8 mouse cellular contexts compared by ENCODE assay signal in genomic region chr10:127380767-127381742, GRCm38 (mm10). TPM values are rescaled to one million over a fixed set of nuclear protein-coding genes. Genes with fewer than 3 reads are reported as not detected.
DNase-seq lines count a peak whose midpoint lies in the region; ATAC-seq and TF ChIP-seq lines count a peak whose summit lies in the region.

No protein-coding gene starts in this region.

- no peak for TF ChIP-seq EP300 in MEL (IDR thresholded peaks at IDR 0.05; ENCODE audit: low read depth in 1 of 2, low read length in 2 of 2)

- H3K9me3 ChIP-seq in MEL (replicated peaks; ENCODE audit: insufficient read depth, low read length), result no peaks in the 10 kb centered on the region
- H3K9me3 ChIP-seq in forebrain, embryonic 14.5 days (replicated peaks; ENCODE audit: control insufficient read depth, low read length), result no peaks in the 10 kb centered on the region
- H3K9me3 ChIP-seq in hindbrain, embryonic 11.5 days (ENCODE audit: control insufficient read depth, low read length), result no peaks in the 10 kb centered on the region

- no peak for TF ChIP-seq POLR2A in MEL (IDR thresholded peaks at IDR 0.05; ENCODE audit: control insufficient read depth in 1 of 2, insufficient read depth in 1 of 2, low read depth in 1 of 2, low read length in 2 of 2, poor library complexity in 1 of 2)

- TF ChIP-seq CTCF in MEL (IDR thresholded peaks at IDR 0.05 in 2 of 3, conservative IDR thresholded peaks at IDR 0.05 in 1 of 3; ENCODE audit: control insufficient read depth in 1 of 3, insufficient read depth in 1 of 3, low read depth in 2 of 3, low read length in 3 of 3, poor library complexity in 1 of 3, severe bottlenecking in 1 of 3), result 0 out of 6 replicates have a peak, but pooled peaks of 1 of the 3 experiments have one; percentile 4

- peak; percentile 73 for ATAC-seq in forebrain, embryonic 14.5 days
- ATAC-seq in hindbrain, embryonic 11.5 days (ENCODE audit: low FRiP score), result peak; percentile 69

- no peaks in the 10 kb centered on the region for H3K27me3 ChIP-seq in MEL (ENCODE audit: control insufficient read depth in 1 of 2, insufficient read depth in 2 of 2, low read length in 2 of 2)
- no peaks in the 10 kb centered on the region for H3K27me3 ChIP-seq in forebrain, embryonic 14.5 days (replicated peaks; ENCODE audit: control insufficient read depth, insufficient read depth, low read length)
- H3K27me3 ChIP-seq in hindbrain, embryonic 11.5 days (ENCODE audit: control insufficient read depth, insufficient read depth, low read length), result no peaks in the 10 kb centered on the region

- H3K27ac ChIP-seq in MEL (ENCODE audit: control insufficient read depth, low read depth, low read length), result peak overlapping the region; percentile 31
- peak overlapping the region; percentile 96 for H3K27ac ChIP-seq in forebrain, embryonic 14.5 days (ENCODE audit: low read depth, low read length)
- H3K27ac ChIP-seq in hindbrain, embryonic 11.5 days (ENCODE audit: low read depth, low read length), result peak overlapping the region; percentile 89

- H3K4me3 ChIP-seq in MEL (ENCODE audit: control insufficient read depth in 1 of 2, insufficient read depth in 1 of 2, low read depth in 2 of 2, low read length in 2 of 2), result peak overlapping the region; percentile 67 to 99
- H3K4me3 ChIP-seq in forebrain, embryonic 14.5 days (ENCODE audit: low read depth, low read length), result peak overlapping the region; percentile 63
- peak overlapping the region; percentile 59 for H3K4me3 ChIP-seq in hindbrain, embryonic 11.5 days (ENCODE audit: low read depth, low read length)

- peak overlapping the region; percentile 64 for H3K4me2 ChIP-seq in forebrain, embryonic 14.5 days (ENCODE audit: low read length)
- peak overlapping the region; percentile 71 for H3K4me2 ChIP-seq in hindbrain, embryonic 11.5 days (replicated peaks; ENCODE audit: low read depth, low read length)

- H3K9ac ChIP-seq in MEL (ENCODE audit: control insufficient read depth, low read depth, low read length, poor library complexity, severe bottlenecking), result peak overlapping the region; percentile 70
- peak overlapping the region; percentile 91 for H3K9ac ChIP-seq in forebrain, embryonic 14.5 days (ENCODE audit: low read length)
- peak overlapping the region; percentile 79 for H3K9ac ChIP-seq in hindbrain, embryonic 11.5 days (ENCODE audit: low read depth, low read length)

- no peak for TF ChIP-seq RAD21 in MEL (IDR thresholded peaks at IDR 0.05; ENCODE audit: low read depth, low read length)

- peak; percentile 68 for DNase-seq in MEL (ENCODE audit: low read depth, low spot score)
- peak; percentile 39 for DNase-seq in cerebellum, adult 11 months
- DNase-seq in forebrain, embryonic 14.5 days (ENCODE audit: low spot score), result peak; percentile 67
- peak; percentile 81 for DNase-seq in hindbrain, embryonic 11.5 days (ENCODE audit: low spot score)
- DNase-seq in layer of hippocampus, postnatal 10 days (ENCODE audit: low spot score in 2 of 2), result peak; percentile 47 to 71
- DNase-seq in lung, postnatal 25 days (ENCODE audit: low spot score), result peak; percentile 56
- DNase-seq in retina, embryonic 14.5 days (ENCODE audit: low spot score), result peak; percentile 81
- DNase-seq in thymus, postnatal 4 days, result peak; percentile 80

- WGBS in forebrain, embryonic 14.5 days, result under 1% methylated on average over 36 of the region's 79 CpGs
- WGBS in hindbrain, embryonic 11.5 days, result 2% methylated on average over 26 of the region's 79 CpGs

- H3K36me3 ChIP-seq in MEL (ENCODE audit: control insufficient read depth in 1 of 2, insufficient read depth in 2 of 2, low read length in 2 of 2), result peaks cover 0 to 13% of the 10 kb centered on the region in 2 experiments; a peak in 3 of 4 replicates
- no peaks in the 10 kb centered on the region for H3K36me3 ChIP-seq in forebrain, embryonic 14.5 days (ENCODE audit: control insufficient read depth, insufficient read depth, low read length)
- H3K36me3 ChIP-seq in hindbrain, embryonic 11.5 days (ENCODE audit: control insufficient read depth, insufficient read depth, low read length), result no peaks in the 10 kb centered on the region

- peaks cover 18% of the 10 kb centered on the region for H3K79me2 ChIP-seq in MEL (ENCODE audit: control insufficient read depth, insufficient read depth, low read length, poor library complexity)

- peaks cover 4 to 5% of the 10 kb centered on the region in 2 experiments for H3K4me1 ChIP-seq in MEL (ENCODE audit: control insufficient read depth in 1 of 2, insufficient read depth in 2 of 2, low read length in 2 of 2)
- H3K4me1 ChIP-seq in forebrain, embryonic 14.5 days (ENCODE audit: control insufficient read depth, insufficient read depth, low read length), result peaks cover 9% of the 10 kb centered on the region
- no peaks in the 10 kb centered on the region; the same call in 1 of the 2 replicates for H3K4me1 ChIP-seq in hindbrain, embryonic 11.5 days (replicated peaks; ENCODE audit: control insufficient read depth, insufficient read depth, low read length)

TF ChIP-seq in MEL, 35 proteins besides CTCF, POLR2A, EP300 and RAD21:
- TF ChIP-seq SIN3A (IDR thresholded peaks at IDR 0.05; ENCODE audit: low read length) (peak; percentile 41), HCFC1 (IDR thresholded peaks at IDR 0.05; ENCODE audit: low read depth, low read length) (0 out of 2 replicates have a peak, but pooled peaks have one; percentile 13), TBP (IDR thresholded peaks at IDR 0.05; ENCODE audit: low read depth, low read length) (0 out of 2 replicates have a peak, but pooled peaks have one; percentile 37), NELFE (IDR thresholded peaks at IDR 0.05; ENCODE audit: low read depth, low read length) (0 out of 2 replicates have a peak, but pooled peaks have one; percentile 18), GABPA (IDR thresholded peaks at IDR 0.05; ENCODE audit: low read depth, low read length) (no peak)

RNA-seq across cellular contexts. Expression of gene R3hdm2, which starts 0.9 kb away (rescaled TPM):
- total RNA-seq in MEL (2012; rRNA removed), result 8.0 and 8.2 TPM in 2 replicates
- 10 to 100 TPM in 1 of 2 experiments, not detected in 1; 60.6 TPM for polyA plus RNA-seq in MEL (2012; ENCODE audit: insufficient read depth in 1 of 2, insufficient read length in 2 of 2, low read depth in 1 of 2, low replicate concordance in 2 of 2, missing spikeins in 1 of 2)
- 24.2 and 32.4 TPM in 2 replicates for polyA plus RNA-seq in forebrain, embryonic 14.5 days (2014; fragmentation: Nextera tagmentation; extraction: Ambion mirVana)
- polyA plus RNA-seq in hindbrain, embryonic 11.5 days (2014; fragmentation: Nextera tagmentation; extraction: Ambion mirVana), result 26.2 and 33.0 TPM in 2 replicates
- 100 to 1,000 TPM; 174 to 178 TPM for total RNA-seq in layer of hippocampus, postnatal 10 days (2021)

RNA-seq across cellular contexts. Expression of gene Inhbc, which starts 10.8 kb away (rescaled TPM):
- not detected in 2 replicates for total RNA-seq in MEL (2012; rRNA removed)
- not detected for polyA plus RNA-seq in MEL (2012; ENCODE audit: insufficient read depth in 1 of 2, insufficient read length in 2 of 2, low read depth in 1 of 2, low replicate concordance in 2 of 2, missing spikeins in 1 of 2)
- polyA plus RNA-seq in forebrain, embryonic 14.5 days (2014; fragmentation: Nextera tagmentation; extraction: Ambion mirVana), result not detected in 2 replicates
- not detected in 2 replicates for polyA plus RNA-seq in hindbrain, embryonic 11.5 days (2014; fragmentation: Nextera tagmentation; extraction: Ambion mirVana)
- not detected for total RNA-seq in layer of hippocampus, postnatal 10 days (2021)

RNA-seq across cellular contexts. Expression of gene Inhbe, which starts 26.8 kb away (rescaled TPM):
- total RNA-seq in MEL (2012; rRNA removed), result not detected in 2 replicates
- polyA plus RNA-seq in MEL (2012; ENCODE audit: insufficient read depth in 1 of 2, insufficient read length in 2 of 2, low read depth in 1 of 2, low replicate concordance in 2 of 2, missing spikeins in 1 of 2), result under 1 TPM in 1 of 2 experiments, not detected in 1; 0.03 TPM
- not detected in 2 replicates for polyA plus RNA-seq in forebrain, embryonic 14.5 days (2014; fragmentation: Nextera tagmentation; extraction: Ambion mirVana)
- 0.05 TPM in 1 of 2 replicates, not detected in the other for polyA plus RNA-seq in hindbrain, embryonic 11.5 days (2014; fragmentation: Nextera tagmentation; extraction: Ambion mirVana)
- not detected for total RNA-seq in layer of hippocampus, postnatal 10 days (2021)

RNA-seq across cellular contexts. Expression of gene Gli1, which starts 39.3 kb away (rescaled TPM):
- total RNA-seq in MEL (2012; rRNA removed), result 1.3 and 1.4 TPM in 2 replicates
- polyA plus RNA-seq in MEL (2012; ENCODE audit: insufficient read depth in 1 of 2, insufficient read length in 2 of 2, low read depth in 1 of 2, low replicate concordance in 2 of 2, missing spikeins in 1 of 2), result 1 to 10 TPM in 1 of 2 experiments, not detected in 1; 8.0 TPM
- polyA plus RNA-seq in forebrain, embryonic 14.5 days (2014; fragmentation: Nextera tagmentation; extraction: Ambion mirVana), result 0.55 and 1.0 TPM in 2 replicates
- 3.0 and 3.2 TPM in 2 replicates for polyA plus RNA-seq in hindbrain, embryonic 11.5 days (2014; fragmentation: Nextera tagmentation; extraction: Ambion mirVana)
- 1 to 10 TPM; 1.7 to 3.1 TPM for total RNA-seq in layer of hippocampus, postnatal 10 days (2021)

RNA-seq across cellular contexts. Expression of gene Arhgap9, which starts 59.3 kb away (rescaled TPM):
- total RNA-seq in MEL (2012; rRNA removed), result 24.4 and 27.7 TPM in 2 replicates
- 10 to 100 TPM in 1 of 2 experiments, not detected in 1; 41.1 TPM for polyA plus RNA-seq in MEL (2012; ENCODE audit: insufficient read depth in 1 of 2, insufficient read length in 2 of 2, low read depth in 1 of 2, low replicate concordance in 2 of 2, missing spikeins in 1 of 2)
- 0.70 and 1.2 TPM in 2 replicates for polyA plus RNA-seq in forebrain, embryonic 14.5 days (2014; fragmentation: Nextera tagmentation; extraction: Ambion mirVana)
- polyA plus RNA-seq in hindbrain, embryonic 11.5 days (2014; fragmentation: Nextera tagmentation; extraction: Ambion mirVana), result 1.1 and 2.2 TPM in 2 replicates
- 1 to 10 TPM; 1.1 to 1.2 TPM for total RNA-seq in layer of hippocampus, postnatal 10 days (2021)

Comparison
In these comparisons a context has a peak if more than half of its experiments do, and no peak if none do; other contexts are left out.
1. Peak in every context shown above with its lines: DNase-seq, ATAC-seq, H3K4me3 ChIP-seq and H3K27ac ChIP-seq.
2. H3K27ac ChIP-seq: peak in every context shown above with its lines; median percentile 96 in forebrain, embryonic 14.5 days; 89 in hindbrain, embryonic 11.5 days; 31 in MEL.